Mouse (Mus musculus): ENCODE measurements around the gene Galntl6. TPM values are rescaled to one million over a fixed set of nuclear protein-coding genes. Genes with fewer than 3 reads are reported as not detected.

The Galntl6 gene
- total and polyA plus RNA-seq, 3 experiments, result not detected

- in situ Hi-C loops (cut with MboI; ENCODE audit: low pct_ligation_motif_present, low pct_unique_long_range_greater_than_20kb, low sequenced_read_pairs) (no loop called here), dilution Hi-C loops (cut with MboI; ENCODE audit: extremely low pct_ligation_motif_present, extremely low pct_unique_long_range_greater_than_20kb, low sequenced_read_pairs) (no loop called here)
- H3K9me3 ChIP-seq (replicated peaks; ENCODE audit: low read length), result peaks cover 14% of the 10 kb centered on the region
- H3K4me3 ChIP-seq (replicated peaks in 1 of 3; ENCODE audit: low read depth in 2 of 3, low read length in 2 of 3, poor library complexity in 1 of 3), result no peak overlapping the region
- no peak overlapping the region for H3K4me2 ChIP-seq (ENCODE audit: insufficient read depth, low read depth, poor library complexity, severe bottlenecking)
- DNase-seq (ENCODE audit: extremely low read depth), result no peak
- no peaks in the 10 kb centered on the region for H3K4me1 ChIP-seq (ENCODE audit: control insufficient read depth in 1 of 2, insufficient read depth in 2 of 2)
- no peaks in the 10 kb centered on the region for H3K36me3 ChIP-seq (replicated peaks in 1 of 2; ENCODE audit: control insufficient read depth in 1 of 2, insufficient read depth in 1 of 2, low read length in 1 of 2)
- no peak for TF ChIP-seq SIN3A (IDR thresholded peaks at IDR 0.05; ENCODE audit: low read length)
- TF ChIP-seq IRF4 (IDR thresholded peaks at IDR 0.05; ENCODE audit: low read depth, low read length), result no peak
- no peak for TF ChIP-seq MAX (IDR thresholded peaks at IDR 0.05; ENCODE audit: low read length)
- TF ChIP-seq MAFK (IDR thresholded peaks at IDR 0.05; ENCODE audit: insufficient replicate concordance, low read length), result no peak
- TF ChIP-seq TCF12 (IDR thresholded peaks at IDR 0.05; ENCODE audit: low read depth, low read length), result no peak
- no peak for TF ChIP-seq BHLHE40 (IDR thresholded peaks at IDR 0.05; ENCODE audit: low read depth, low read length)
- no peak for TF ChIP-seq ZMIZ1 (IDR thresholded peaks at IDR 0.05; ENCODE audit: low read depth, low read length)
- TF ChIP-seq JUN (IDR thresholded peaks at IDR 0.05; ENCODE audit: insufficient read depth, low read depth, low read length), result no peak
- TF ChIP-seq RAD21 (IDR thresholded peaks at IDR 0.05; ENCODE audit: low read depth, low read length), result no peak
- TF ChIP-seq POLR2A (IDR thresholded peaks at IDR 0.05; ENCODE audit: low read depth, low read length), result no peak
- TF ChIP-seq SMC3 (IDR thresholded peaks at IDR 0.05; ENCODE audit: low read depth, low read length), result no peak
- TF ChIP-seq POLR2AphosphoS2 (IDR thresholded peaks at IDR 0.05; ENCODE audit: low read depth, low read length), result no peak
- TF ChIP-seq JUND (conservative IDR thresholded peaks at IDR 0.05; ENCODE audit: low read depth, low read length), result no peak
- no peak for TF ChIP-seq CHD1 (IDR thresholded peaks at IDR 0.05; ENCODE audit: low read depth, low read length)
- no peak for TF ChIP-seq MAZ (IDR thresholded peaks at IDR 0.05; ENCODE audit: low read depth, low read length)
- TF ChIP-seq ELF1 (IDR thresholded peaks at IDR 0.05; ENCODE audit: low read depth, low read length), result no peak
- no peak for TF ChIP-seq USF2 (conservative IDR thresholded peaks at IDR 0.05; ENCODE audit: low read depth, low read length)
- H3K79me2 ChIP-seq (replicated peaks; ENCODE audit: control insufficient read depth, extremely low read depth, insufficient read depth, poor library complexity, severe bottlenecking), result no peaks in the 10 kb centered on the region
- no peaks in the 10 kb centered on the region for H3K27me3 ChIP-seq (replicated peaks)
- H3K9ac ChIP-seq (ENCODE audit: insufficient read depth, low read depth), result no peak overlapping the region
- H3K27ac ChIP-seq (ENCODE audit: insufficient read depth, low read depth), result no peak overlapping the region
Observed at GRCm38 (mm10) chr8:58669075-58669474, 243.4 kb downstream of the Galntl6 start.

- no peaks in the 10 kb centered on the region for H3K79me2 ChIP-seq (replicated peaks; ENCODE audit: control insufficient read depth, extremely low read depth, insufficient read depth, poor library complexity, severe bottlenecking)
- in situ Hi-C loops (cut with MboI; ENCODE audit: low pct_ligation_motif_present, low pct_unique_long_range_greater_than_20kb, low sequenced_read_pairs), result no loop called here
- no peak overlapping the region for H3K4me3 ChIP-seq (replicated peaks in 1 of 3; ENCODE audit: low read depth in 2 of 3, low read length in 2 of 3, poor library complexity in 1 of 3)
- no peaks in the 10 kb centered on the region for H3K36me3 ChIP-seq (replicated peaks in 1 of 2; ENCODE audit: control insufficient read depth in 1 of 2, insufficient read depth in 1 of 2, low read length in 1 of 2)
- no peak for TF ChIP-seq NRF1 (IDR thresholded peaks at IDR 0.05; ENCODE audit: low read depth, low read length)
- no peak for TF ChIP-seq POLR2AphosphoS2 (IDR thresholded peaks at IDR 0.05; ENCODE audit: low read depth, low read length)
- no peak for TF ChIP-seq TCF12 (IDR thresholded peaks at IDR 0.05; ENCODE audit: low read depth, low read length)
- TF ChIP-seq ETS1 (conservative IDR thresholded peaks at IDR 0.05; ENCODE audit: low read depth, low read length), result no peak
- TF ChIP-seq TBP (conservative IDR thresholded peaks at IDR 0.05; ENCODE audit: low read depth, low read length), result no peak
- TF ChIP-seq ZNF384 (IDR thresholded peaks at IDR 0.05; ENCODE audit: low read depth, low read length), result no peak
- no peak for TF ChIP-seq CHD1 (IDR thresholded peaks at IDR 0.05; ENCODE audit: low read depth, low read length)
- TF ChIP-seq EP300 (IDR thresholded peaks at IDR 0.05; ENCODE audit: low read length), result no peak
- no peak for TF ChIP-seq MYC (IDR thresholded peaks at IDR 0.05; ENCODE audit: low read depth, low read length)
- TF ChIP-seq BHLHE40 (IDR thresholded peaks at IDR 0.05; ENCODE audit: low read depth, low read length), result no peak
- peaks cover 15% of the 10 kb centered on the region for H3K9me3 ChIP-seq (replicated peaks; ENCODE audit: low read length)
- dilution Hi-C loops (cut with MboI; ENCODE audit: extremely low pct_ligation_motif_present, extremely low pct_unique_long_range_greater_than_20kb, low sequenced_read_pairs), result no loop called here
- H3K27ac ChIP-seq (ENCODE audit: insufficient read depth, low read depth), result no peak overlapping the region
- no peak for DNase-seq (ENCODE audit: extremely low read depth)
- no peaks in the 10 kb centered on the region for H3K27me3 ChIP-seq (replicated peaks)
- no peaks in the 10 kb centered on the region for H3K4me1 ChIP-seq (ENCODE audit: control insufficient read depth in 1 of 2, insufficient read depth in 2 of 2)
- no peak overlapping the region for H3K4me2 ChIP-seq (ENCODE audit: insufficient read depth, low read depth, poor library complexity, severe bottlenecking)
- H3K9ac ChIP-seq (ENCODE audit: insufficient read depth, low read depth), result no peak overlapping the region
Observed at GRCm38 (mm10) chr8:58660019-58660418, 252.4 kb downstream of the Galntl6 start.

Data from CH12.LX (cell line).